Mouse (Mus musculus) kidney, embryonic 16.5 days (tissue): ENCODE measurements around the gene Rassf5. TPM values are rescaled to one million over a fixed set of nuclear protein-coding genes. Genes with fewer than 3 reads are reported as not detected.
"Not testable (repeated sequence)": the region's sequence is repeated elsewhere in the genome, so short reads cannot be mapped to it uniquely, and the experiment has no call there.

Source experiments
- ATAC-seq: fragments of 200-750 bp; cut with Nextera tagmentation; 2 replicates; pipeline ENCODE4 v1.8.0; 2017; ENCODE audit warnings: moderate TSS enrichment; ENCODE audit not compliant: low FRiP score, low TSS enrichment
- H3K27ac ChIP-seq: fragments of 300-500 bp; sonication (generic); 2 replicates; pipeline ENCODE4 v1.5.1; 2014; ENCODE audit warnings: low read length
- H3K27me3 ChIP-seq: fragments of 300-500 bp; sonication (generic); 2 replicates; pipeline ENCODE4 v1.6.1; 2014; ENCODE audit warnings: low read length, control low read depth, mixed read lengths; ENCODE audit not compliant: insufficient read depth
- H3K36me3 ChIP-seq: fragments of 300-500 bp; sonication (generic); 2 replicates; pipeline ENCODE4 v1.6.1; 2014; ENCODE audit warnings: low read length, control low read depth, mixed read lengths; ENCODE audit not compliant: insufficient read depth
- H3K4me1 ChIP-seq: fragments of 300-500 bp; sonication (generic); 2 replicates; pipeline ENCODE4 v1.6.1; 2014; ENCODE audit warnings: low read length, control low read depth, mixed read lengths; ENCODE audit not compliant: insufficient read depth
- H3K4me2 ChIP-seq: fragments of 300-500 bp; sonication (generic); replicated peaks from 2 replicates; pipeline ENCODE4 v1.6.1; 2014; ENCODE audit warnings: low read depth, low read length
- H3K4me3 ChIP-seq: fragments of 300-500 bp; sonication (generic); 2 replicates; pipeline ENCODE4 v1.5.1; 2014; ENCODE audit warnings: mild to moderate bottlenecking, low read length
- H3K9ac ChIP-seq: fragments of 300-500 bp; sonication (generic); replicated peaks from 2 replicates; pipeline ENCODE4 v1.6.1; 2014; ENCODE audit warnings: low read length
- H3K9me3 ChIP-seq: fragments of 300-500 bp; sonication (generic); 2 replicates; pipeline ENCODE4 v1.6.1; 2016; ENCODE audit warnings: low read length, control low read depth
- WGBS: fragments of 180-500 bp; shearing (Covaris S2); extraction: QIAGEN DNeasy Blood & Tissue Kit; methylation state at CpG from one replicate; pipeline ENCODE4 v1.1.7; 2014; 5-methylcytosine and 5-hydroxymethylcytosine counted together
- polyA plus RNA-seq: library from polyadenylated mRNA; unstranded; fragments of >200 nt; fragmentation: Nextera tagmentation; extraction: Ambion mirVana; gene quantifications from 2 replicates; pipeline ENCODE4 v1.2.1, GENCODE M21; 2015

Rassf5 gene
- polyA plus RNA-seq, 1 experiment from 2014 or later: 3.1 TPM

- peaks cover 45% of the 10 kb centered on the region for H3K36me3 ChIP-seq
- no peak overlapping the region for H3K4me2 ChIP-seq
- no peaks in the 10 kb centered on the region for H3K9me3 ChIP-seq
- peak; percentile 70 for ATAC-seq
- H3K27ac ChIP-seq: no peak overlapping the region
- H3K4me1 ChIP-seq: no peaks in the 10 kb centered on the region
- no peaks in the 10 kb centered on the region for H3K27me3 ChIP-seq
- 55% methylated on average over 12 of the region's 12 CpGs for WGBS
- H3K9ac ChIP-seq: no peak overlapping the region
- no peak overlapping the region for H3K4me3 ChIP-seq
Measured at GRCm38 (mm10) chr1:131174299-131174861, 70.7 kb downstream of the Rassf5 start.

GRCm38 (mm10) chr1:131173809-131174208 is 71.2 kb downstream of the Rassf5 start:
- H3K9me3 ChIP-seq: no peaks in the 10 kb centered on the region
- WGBS: 71% methylated on average over 6 of the region's 6 CpGs

GRCm38 (mm10) chr1:131173001-131173400 is 72.1 kb downstream of the Rassf5 start:
- no peak overlapping the region for H3K27ac ChIP-seq
- H3K4me3 ChIP-seq: no peak overlapping the region
- H3K4me2 ChIP-seq: no peak overlapping the region
- no peaks in the 10 kb centered on the region for H3K27me3 ChIP-seq
- WGBS: 78% methylated on average over 7 of the region's 7 CpGs
- no peak for ATAC-seq
- H3K9ac ChIP-seq: no peak overlapping the region
- H3K4me1 ChIP-seq: no peaks in the 10 kb centered on the region
- H3K36me3 ChIP-seq: peaks cover 56% of the 10 kb centered on the region
- H3K9me3 ChIP-seq: no peaks in the 10 kb centered on the region

More at GRCm38 (mm10) chr1:131173809-131174208, 71.2 kb downstream of the Rassf5 start:
- ATAC-seq: no peak
- Histone ChIP-seq H3K4me1 (no peaks in the 10 kb centered on the region), H3K4me3 (no peak overlapping the region), H3K27me3 (no peaks in the 10 kb centered on the region), H3K36me3 (peaks cover 47% of the 10 kb centered on the region), H3K4me2 (no peak overlapping the region), H3K9ac (no peak overlapping the region), H3K27ac (0 out of 2 replicates have a peak overlapping the region, but pooled peaks have one; percentile 13)

- ATAC-seq: no peak
- H3K9me3 ChIP-seq: no peaks in the 10 kb centered on the region
- no peak overlapping the region for H3K4me3 ChIP-seq
- H3K9ac ChIP-seq: no peak overlapping the region
- no peaks in the 10 kb centered on the region for H3K27me3 ChIP-seq
- no peaks in the 10 kb centered on the region for H3K4me1 ChIP-seq
- no peak overlapping the region for H3K27ac ChIP-seq
- H3K4me2 ChIP-seq: no peak overlapping the region
- peaks cover 83% of the 10 kb centered on the region for H3K36me3 ChIP-seq
- 93% methylated on average over 10 of the region's 10 CpGs for WGBS
Measured at GRCm38 (mm10) chr1:131167612-131168011, 77.4 kb downstream of the Rassf5 start.

GRCm38 (mm10) chr1:131164427-131164826 is 80.6 kb downstream of the Rassf5 start:
- H3K4me1 ChIP-seq: no peaks in the 10 kb centered on the region
- H3K36me3 ChIP-seq: peaks cover 78% of the 10 kb centered on the region
- H3K27me3 ChIP-seq: no peaks in the 10 kb centered on the region
- no peak overlapping the region for H3K4me2 ChIP-seq
- H3K27ac ChIP-seq: no peak overlapping the region
- no peak overlapping the region for H3K4me3 ChIP-seq
- no peak for ATAC-seq
- no peaks in the 10 kb centered on the region for H3K9me3 ChIP-seq
- WGBS: 46% methylated on average over 6 of the region's 6 CpGs
- H3K9ac ChIP-seq: no peak overlapping the region

- H3K4me2 ChIP-seq: no peak overlapping the region
- no peak overlapping the region for H3K27ac ChIP-seq
- ATAC-seq: no peak
- peaks cover 58% of the 10 kb centered on the region for H3K36me3 ChIP-seq
- H3K9me3 ChIP-seq: no peaks in the 10 kb centered on the region
- no peak overlapping the region for H3K9ac ChIP-seq
- H3K4me1 ChIP-seq: no peaks in the 10 kb centered on the region
- no peak overlapping the region for H3K4me3 ChIP-seq
- 83% methylated on average over 11 of the region's 11 CpGs for WGBS
- H3K27me3 ChIP-seq: no peaks in the 10 kb centered on the region
Measured at GRCm38 (mm10) chr1:131161091-131161490, 84.0 kb downstream of the Rassf5 start.

GRCm38 (mm10) chr1:131159573-131160327 is 85.3 kb downstream of the Rassf5 start:
- not testable (repeated sequence) for H3K9me3 ChIP-seq, ATAC-seq, H3K4me2 ChIP-seq, H3K4me1 ChIP-seq, H3K4me3 ChIP-seq, H3K27me3 ChIP-seq, H3K27ac ChIP-seq, H3K9ac ChIP-seq
- 91% methylated on average over 3 of the region's 3 CpGs for WGBS
- peaks cover 44% of the 10 kb centered on the region for H3K36me3 ChIP-seq

- 64% methylated on average over 2 of the region's 2 CpGs for WGBS
- ATAC-seq: no peak
- Histone ChIP-seq H3K4me3 (no peak overlapping the region), H3K4me2 (no peak overlapping the region), H3K9me3 (no peaks in the 10 kb centered on the region), H3K36me3 (peaks cover 12% of the 10 kb centered on the region), H3K9ac (no peak overlapping the region), H3K27me3 (no peaks in the 10 kb centered on the region), H3K27ac (no peak overlapping the region), H3K4me1 (peaks cover 11% of the 10 kb centered on the region)
Measured at GRCm38 (mm10) chr1:131155456-131155855, 89.6 kb downstream of the Rassf5 start.

- H3K36me3 ChIP-seq: peaks cover 3% of the 10 kb centered on the region; the same call in 1 of the 2 replicates
- H3K9me3 ChIP-seq: no peaks in the 10 kb centered on the region
- no peaks in the 10 kb centered on the region for H3K27me3 ChIP-seq
- under 1% methylated on average over 27 of the region's 27 CpGs for WGBS
- H3K4me1 ChIP-seq: peaks cover 11% of the 10 kb centered on the region
- peak within 1 kb of the TSS; percentile 93 for H3K4me2 ChIP-seq
- peak; percentile 99 for ATAC-seq
- H3K4me3 ChIP-seq: peak within 1 kb of the TSS; percentile 93
- peak within 1 kb of the TSS; percentile 89 for H3K9ac ChIP-seq
- peak within 1 kb of the TSS; percentile 72 for H3K27ac ChIP-seq
Measured at GRCm38 (mm10) chr1:131153018-131153629, 91.9 kb downstream of the Rassf5 start, which contains the start of gene Eif2d. Gene Eif2d, plus strand, starts transcription at chr1:131153181.

GRCm38 (mm10) chr1:131149496-131149895 is 95.6 kb downstream of the Rassf5 start:
- no peak overlapping the region for H3K27ac ChIP-seq
- H3K4me3 ChIP-seq: no peak overlapping the region
- H3K36me3 ChIP-seq: no peaks in the 10 kb centered on the region
- ATAC-seq: no peak
- H3K9me3 ChIP-seq: no peaks in the 10 kb centered on the region
- peaks cover 10% of the 10 kb centered on the region for H3K4me1 ChIP-seq
- H3K4me2 ChIP-seq: no peak overlapping the region
- 82% methylated on average over 1 of the region's 1 CpGs for WGBS
- no peaks in the 10 kb centered on the region for H3K27me3 ChIP-seq
- no peak overlapping the region for H3K9ac ChIP-seq
